Mouse (Mus musculus) G1E (cell line): ENCODE results near the gene Acbd7.

Experiments used
- CTCF ChIP-seq: IDR thresholded peaks from 2 replicates; pipeline ENCODE4 v1.5.1; 2012; ENCODE audit warnings: low read depth, low read length, inconsistent platforms, mixed read lengths
- GATA1 ChIP-seq: IDR thresholded peaks from 2 replicates; pipeline ENCODE4 v1.6.1; 2012; ENCODE audit warnings: borderline replicate concordance, low read length, inconsistent platforms, mixed read lengths
- TAL1 ChIP-seq: conservative IDR thresholded peaks from 2 replicates; pipeline ENCODE4 v1.6.1; 2012; ENCODE audit warnings: low read depth, low read length, inconsistent platforms, mixed read lengths

DNA sequence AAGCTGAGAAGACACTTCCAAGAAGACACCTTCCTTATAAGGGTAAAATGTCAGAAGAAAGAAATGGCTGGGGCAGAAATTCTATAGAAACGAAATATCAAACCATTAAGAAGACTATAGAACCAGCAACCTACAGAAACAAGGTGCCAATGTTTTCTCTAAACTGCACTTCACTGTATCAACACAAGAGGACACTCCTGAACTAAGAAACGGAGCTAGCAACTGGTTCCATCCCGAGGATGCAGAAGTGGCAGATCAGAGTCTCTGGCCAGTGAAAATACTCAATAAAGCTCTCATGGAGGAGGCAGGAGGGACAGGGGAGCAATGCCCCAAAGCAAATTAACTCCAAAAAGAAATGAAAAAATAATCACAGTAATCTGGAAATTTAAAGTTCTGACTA is 13.0 kb downstream of the Acbd7 start:
- no peak for TF ChIP-seq CTCF
- TF ChIP-seq TAL1, result no peak
- no peak for TF ChIP-seq GATA1
